Mouse (Mus musculus) liver, embryonic 14.5 days (tissue): ENCODE measurements around the gene BC034090. TPM values are rescaled to one million over a fixed set of nuclear protein-coding genes. Genes with fewer than 3 reads are reported as not detected.
"Not testable (repeated sequence)": the region's sequence is repeated elsewhere in the genome, so short reads cannot be mapped to it uniquely, and the experiment has no call there.

Source experiments
- ATAC-seq: fragments of 200-750 bp; cut with Nextera tagmentation; 2 replicates; pipeline ENCODE4 v1.8.0; 2017; ENCODE audit warnings: moderate number of reproducible peaks, mild to moderate bottlenecking, moderate library complexity; ENCODE audit not compliant: insufficient read depth
- DNase-seq, 3 experiments: peaks; one replicate each; pipeline ENCODE4 v3.0.0-alpha.2; 2012 to 2013; ENCODE audit warnings: low read depth in 3 of 3, low spot score in 3 of 3
- H3K27ac ChIP-seq: fragments of 300-500 bp; sonication (generic); 2 replicates; pipeline ENCODE4 v1.5.1; 2014; ENCODE audit warnings: moderate library complexity, mild to moderate bottlenecking, control low read depth, inconsistent platforms
- H3K27me3 ChIP-seq: fragments of 300-500 bp; sonication (generic); 2 replicates; pipeline ENCODE4 v1.6.1; 2014; ENCODE audit warnings: mild to moderate bottlenecking, low read length, moderate library complexity; ENCODE audit not compliant: control insufficient read depth, insufficient read depth
- H3K36me3 ChIP-seq: fragments of 300-500 bp; sonication (generic); replicated peaks from 2 replicates; pipeline ENCODE4 v1.6.1; 2014; ENCODE audit warnings: low read depth; ENCODE audit not compliant: control insufficient read depth, insufficient read depth
- H3K4me1 ChIP-seq, 2 experiments: fragments of 200-500 bp in 1 of 2; fragments of 300-500 bp in 1 of 2; sonication (generic) in 1 of 2; replicated peaks; 2 replicates each; pipeline ENCODE4 v1.6.1; 2012 to 2014; ENCODE audit warnings: antibody characterized with exemption in 1 of 2, inconsistent platforms in 1 of 2, low read length in 1 of 2; ENCODE audit not compliant: control insufficient read depth in 2 of 2, insufficient read depth in 2 of 2
- H3K4me2 ChIP-seq: fragments of 300-500 bp; sonication (generic); 2 replicates; pipeline ENCODE4 v1.6.1; 2014; ENCODE audit warnings: low read depth, mild to moderate bottlenecking, control low read depth, moderate library complexity
- H3K4me3 ChIP-seq, 2 experiments: fragments of 200-500 bp in 1 of 2; fragments of 300-500 bp in 1 of 2; sonication (generic) in 1 of 2; 2 replicates each; pipeline ENCODE4 v1.5.1; 2012 to 2014; ENCODE audit warnings: low read depth in 2 of 2, low read length in 2 of 2, mild to moderate bottlenecking in 2 of 2, control low read depth in 1 of 2, inconsistent platforms in 1 of 2, moderate library complexity in 1 of 2; ENCODE audit not compliant: insufficient read depth in 1 of 2
- H3K9ac ChIP-seq: fragments of 300-500 bp; sonication (generic); replicated peaks from 2 replicates; pipeline ENCODE4 v1.6.1; 2014; ENCODE audit warnings: mild to moderate bottlenecking, control low read depth, moderate library complexity
- H3K9me3 ChIP-seq: fragments of 300-500 bp; sonication (generic); 2 replicates; pipeline ENCODE4 v1.6.1; 2016; ENCODE audit warnings: low read length, mixed read lengths; ENCODE audit not compliant: control insufficient read depth
- CTCF ChIP-seq: IDR thresholded peaks from 2 replicates; pipeline ENCODE4 v1.5.1; 2016; ENCODE audit warnings: antibody characterized with exemption, low read depth, control low read depth
- EP300 ChIP-seq: IDR thresholded peaks from 2 replicates; pipeline ENCODE4 v1.6.1; 2016; ENCODE audit warnings: antibody characterized with exemption, low read depth
- WGBS: fragments of 180-500 bp; shearing (Covaris S2); extraction: QIAGEN DNeasy Blood & Tissue Kit; methylation state at CpG from one replicate; pipeline ENCODE4 v1.1.7; 2014; ENCODE audit not compliant: insufficient replicate concordance; 5-methylcytosine and 5-hydroxymethylcytosine counted together
- polyA plus RNA-seq, 2 experiments: library from polyadenylated mRNA; depleted of rRNA in 1 of 2; stranded (reverse) in 1 of 2; unstranded in 1 of 2; fragments of >200 nt; fragmentation: Nextera tagmentation in 1 of 2; extraction: Ambion mirVana in 1 of 2; gene quantifications; 2 replicates each; pipeline versions ENCODE4 v1.2.1 to v1.2.3; 2012 to 2014

BC034090 gene
- polyA plus RNA-seq, 2 experiments = 0.06 to 0.32 TPM

DNA sequence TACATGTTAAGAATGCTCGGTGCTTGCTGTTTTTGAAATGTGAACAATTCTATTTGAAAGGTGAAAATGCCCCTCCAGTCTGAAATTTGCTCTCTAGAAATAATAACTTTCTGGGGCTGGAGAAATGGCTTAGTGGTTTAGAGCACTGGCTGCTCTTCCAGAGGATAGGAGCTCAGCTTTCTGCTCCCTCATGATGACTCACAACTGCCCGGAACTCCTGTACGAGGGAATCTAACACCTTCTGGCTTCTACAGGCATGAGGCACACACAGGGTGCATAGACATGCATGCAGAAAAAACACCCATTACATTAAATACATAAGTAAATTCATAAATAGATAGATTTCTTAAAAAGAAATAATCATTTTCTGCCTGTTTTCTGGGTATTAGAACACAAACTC, 60.1 kb downstream of the BC034090 start:
- no peak overlapping the region for H3K4me2 ChIP-seq
- 73% methylated on average over 3 of the region's 3 CpGs for WGBS
- no peak for TF ChIP-seq CTCF
- no peak for TF ChIP-seq EP300
- H3K4me3 ChIP-seq = no peak overlapping the region
- no peak overlapping the region for H3K27ac ChIP-seq
- no peaks in the 10 kb centered on the region for H3K9me3 ChIP-seq
- H3K36me3 ChIP-seq = no peaks in the 10 kb centered on the region
- H3K4me1 ChIP-seq = no peaks in the 10 kb centered on the region; a peak in 1 of 4 replicates
- no peak overlapping the region for H3K9ac ChIP-seq
- H3K27me3 ChIP-seq = no peaks in the 10 kb centered on the region
- ATAC-seq (no peak), DNase-seq (no peak)

DNA sequence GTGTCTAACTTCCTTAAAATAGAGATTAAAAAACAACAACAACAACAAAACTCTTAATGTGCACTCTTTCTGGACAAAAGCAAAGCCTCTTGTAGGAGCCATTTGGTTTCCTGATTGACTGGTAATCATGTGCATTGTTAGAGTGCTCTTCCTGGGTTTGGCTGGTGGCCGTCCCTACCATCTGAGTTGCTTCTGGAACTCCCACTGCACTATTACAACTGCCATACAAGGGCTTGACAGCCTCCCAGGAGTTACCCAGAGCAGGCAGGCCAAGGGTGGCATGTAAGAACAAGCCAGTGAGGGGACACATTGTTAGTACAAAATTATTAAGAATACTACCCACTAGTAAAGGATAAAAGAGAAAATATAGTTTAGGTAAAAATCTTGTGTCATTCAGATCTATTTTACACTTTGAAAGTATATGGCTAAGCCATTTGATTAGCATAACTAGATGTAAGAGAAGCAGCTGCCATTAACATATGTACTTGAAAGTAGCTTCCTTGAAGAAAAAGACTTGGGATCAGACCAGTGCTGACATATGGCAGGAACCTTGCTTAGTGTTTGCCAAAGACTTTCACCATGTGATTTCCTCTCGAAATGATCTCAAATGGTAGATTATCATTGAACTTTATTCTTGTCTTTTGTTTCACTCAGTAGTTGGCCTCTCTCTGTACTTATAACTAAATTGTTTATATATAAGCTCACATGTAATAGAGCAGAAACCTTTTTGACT, 65.9 kb downstream of the BC034090 start:
- Histone ChIP-seq H3K27me3 (no peaks in the 10 kb centered on the region), H3K4me3 (no peak overlapping the region), H3K36me3 (peaks cover 3% of the 10 kb centered on the region; the same call in 1 of the 2 replicates), H3K9me3 (no peaks in the 10 kb centered on the region), H3K9ac (no peak overlapping the region), H3K27ac (no peak overlapping the region), H3K4me2 (no peak overlapping the region), H3K4me1 (no peaks in the 10 kb centered on the region; a peak in 1 of 4 replicates)
- WGBS = 71% methylated on average over 2 of the region's 2 CpGs
- no peak for DNase-seq
- TF ChIP-seq EP300 (no peak), CTCF (no peak)
- no peak for ATAC-seq

DNA sequence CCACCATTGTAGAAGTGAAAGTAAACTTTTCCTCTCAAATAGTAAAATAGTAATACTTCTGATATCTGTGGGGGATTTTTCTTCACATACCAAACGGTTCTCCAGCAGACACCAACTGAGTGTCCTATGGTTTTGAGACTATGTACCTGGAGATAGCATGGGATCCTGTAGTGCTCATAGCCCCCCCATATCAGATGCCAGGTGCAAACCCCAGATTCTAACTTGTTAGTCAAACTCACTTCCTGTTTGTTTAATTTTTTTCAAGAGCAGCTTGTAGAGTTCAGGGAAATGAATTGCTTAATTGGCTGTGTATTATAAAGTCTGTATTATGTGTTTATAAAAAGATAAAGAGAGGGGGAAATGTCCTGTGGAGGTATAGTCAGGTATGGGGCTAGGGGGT, 69.8 kb downstream of the BC034090 start:
- H3K36me3 ChIP-seq = peaks cover 3% of the 10 kb centered on the region; the same call in 1 of the 2 replicates
- H3K4me3 ChIP-seq = no peak overlapping the region
- no peak overlapping the region for H3K4me2 ChIP-seq
- H3K4me1 ChIP-seq = no peaks in the 10 kb centered on the region; a peak in 1 of 4 replicates
- TF ChIP-seq CTCF (no peak), EP300 (no peak)
- no peaks in the 10 kb centered on the region for H3K27me3 ChIP-seq
- ATAC-seq = no peak
- H3K9me3 ChIP-seq = no peaks in the 10 kb centered on the region
- WGBS = 51% methylated on average over 1 of the region's 1 CpGs
- H3K27ac ChIP-seq = no peak overlapping the region
- no peak overlapping the region for H3K9ac ChIP-seq
- no peak for DNase-seq

DNA sequence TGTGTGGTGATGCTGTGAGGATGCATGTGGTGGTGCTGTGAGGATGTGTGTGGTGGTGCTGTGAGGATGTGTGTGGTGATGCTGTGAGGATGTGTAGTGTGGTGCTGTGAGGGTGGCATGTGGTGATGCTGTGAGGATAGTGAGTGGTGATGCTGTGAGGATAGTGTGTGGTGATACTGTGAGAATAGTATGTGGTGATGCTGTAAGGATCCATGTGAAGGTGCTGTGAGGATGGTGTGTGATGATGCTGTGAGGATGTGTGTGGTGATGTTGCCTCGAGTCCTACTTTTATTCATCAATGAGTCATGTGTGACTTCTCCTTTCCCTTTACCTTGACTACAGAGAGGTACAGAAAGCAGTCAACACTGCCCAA, 70.6 kb downstream of the BC034090 start:
- H3K9me3 ChIP-seq, DNase-seq, H3K36me3 ChIP-seq, H3K27me3 ChIP-seq, H3K4me2 ChIP-seq, H3K9ac ChIP-seq, H3K4me1 ChIP-seq, ATAC-seq, H3K4me3 ChIP-seq, H3K27ac ChIP-seq: not testable (repeated sequence)
- 50% methylated on average over 1 of the region's 1 CpGs for WGBS

DNA sequence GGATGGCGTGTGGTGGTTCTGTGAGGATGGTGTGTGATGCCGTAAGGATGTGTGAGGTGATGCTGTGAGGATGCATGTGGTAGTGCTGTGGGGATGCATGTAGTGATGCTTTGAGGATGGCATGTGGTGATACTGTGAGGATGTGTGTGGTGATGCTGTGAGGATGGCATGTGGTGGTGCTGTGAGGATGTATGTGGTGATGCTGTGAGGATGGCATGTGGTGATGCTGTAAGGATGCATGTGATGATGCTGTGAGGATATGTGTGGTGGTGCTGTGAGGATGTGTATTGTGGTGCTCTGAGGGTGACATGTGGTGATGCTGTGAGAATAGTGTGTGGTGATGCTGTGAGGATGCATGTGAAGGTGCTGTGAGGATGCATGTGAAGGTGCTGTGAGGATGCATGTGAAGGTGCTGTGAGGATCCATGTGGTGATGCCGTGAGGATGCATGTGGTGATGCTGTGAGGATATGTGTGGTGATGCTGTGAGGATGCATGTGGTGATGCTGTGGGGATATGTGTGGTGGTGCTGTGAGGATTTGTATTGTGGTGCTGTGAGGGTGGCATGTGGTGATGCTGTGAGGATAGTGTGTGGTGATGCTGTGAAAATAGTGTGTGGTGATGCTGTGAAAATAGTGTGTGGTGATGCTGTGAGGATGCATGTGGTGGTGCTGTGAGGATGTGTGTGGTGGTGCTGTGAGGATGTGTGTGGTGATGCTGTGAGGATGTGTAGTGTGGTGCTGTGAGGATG, 71.2 kb downstream of the BC034090 start:
- Histone ChIP-seq H3K9me3 (no peaks in the 10 kb centered on the region), H3K4me3 (no peak overlapping the region), H3K4me1 (no peaks in the 10 kb centered on the region; a peak in 1 of 4 replicates), H3K36me3 (peaks cover 3% of the 10 kb centered on the region; the same call in 1 of the 2 replicates), H3K27ac (no peak overlapping the region), H3K27me3 (no peaks in the 10 kb centered on the region), H3K9ac (no peak overlapping the region), H3K4me2 (no peak overlapping the region)
- DNase-seq (no peak), ATAC-seq (no peak)
- 71% methylated on average over 3 of the region's 3 CpGs for WGBS
- TF ChIP-seq EP300 (no peak), CTCF (no peak)
